Mouse (Mus musculus): Measurements from ENCODE around the gene Atp1b1. TPM values are rescaled to one million over a fixed set of nuclear protein-coding genes. Genes with fewer than 3 reads are reported as not detected.

The Atp1b1 gene
- polyA plus RNA-seq, 1 experiment from 2014 or later: 12.6 TPM

- no peak overlapping the region for H3K9ac ChIP-seq
- H3K4me1 ChIP-seq: peaks cover 6% of the 10 kb centered on the region
- ATAC-seq (ENCODE audit: insufficient number of reproducible peaks, insufficient read depth, low FRiP score, low TSS enrichment): no peak
- H3K4me3 ChIP-seq: no peak overlapping the region
- H3K36me3 ChIP-seq: no peaks in the 10 kb centered on the region
- H3K27ac ChIP-seq: no peak overlapping the region
- peaks cover 45% of the 10 kb centered on the region for H3K27me3 ChIP-seq
- no peak overlapping the region for H3K4me2 ChIP-seq (replicated peaks)
- 72% methylated on average over 13 of the region's 13 CpGs for WGBS
- no peaks in the 10 kb centered on the region for H3K9me3 ChIP-seq
Measured at GRCm38 (mm10) chr1:164460921-164461697, 3.0 kb upstream of the Atp1b1 start.

- Histone ChIP-seq H3K4me2 (replicated peaks) (peak overlapping the region; percentile 89), H3K36me3 (no peaks in the 10 kb centered on the region), H3K27me3 (peaks cover 54% of the 10 kb centered on the region), H3K4me1 (peaks cover 15% of the 10 kb centered on the region), H3K9me3 (no peaks in the 10 kb centered on the region), H3K4me3 (peak overlapping the region; percentile 56; the same call in 1 of the 2 replicates), H3K27ac (no peak overlapping the region), H3K9ac (no peak overlapping the region)
- 56% methylated on average over 12 of the region's 12 CpGs for WGBS
- ATAC-seq (ENCODE audit: insufficient number of reproducible peaks, insufficient read depth, low FRiP score, low TSS enrichment): no peak
Measured at GRCm38 (mm10) chr1:164459127-164459905, 1.2 kb upstream of the Atp1b1 start.

GRCm38 (mm10) chr1:164458621-164459051, 481 bp upstream of the Atp1b1 start:
- H3K9ac ChIP-seq: no peak overlapping the region
- peaks cover 17% of the 10 kb centered on the region for H3K4me1 ChIP-seq

GRCm38 (mm10) chr1:164457531-164458244, 467 bp downstream of the Atp1b1 start:
- peaks cover 57% of the 10 kb centered on the region for H3K27me3 ChIP-seq
- H3K9me3 ChIP-seq: no peaks in the 10 kb centered on the region
- H3K9ac ChIP-seq: peak overlapping the region; percentile 43
- peaks cover 17% of the 10 kb centered on the region for H3K4me1 ChIP-seq
- H3K4me3 ChIP-seq: peak overlapping the region; percentile 56
- under 1% methylated on average over 76 of the region's 76 CpGs for WGBS
- peak; percentile 79 for ATAC-seq (ENCODE audit: insufficient number of reproducible peaks, insufficient read depth, low FRiP score, low TSS enrichment)
- H3K4me2 ChIP-seq (replicated peaks): peak overlapping the region; percentile 89
- H3K27ac ChIP-seq: 0 out of 2 replicates have a peak overlapping the region, but pooled peaks have one; percentile 41
- H3K36me3 ChIP-seq: no peaks in the 10 kb centered on the region

More at GRCm38 (mm10) chr1:164458621-164459051, 481 bp upstream of the Atp1b1 start:
- Histone ChIP-seq H3K27ac (no peak overlapping the region), H3K36me3 (no peaks in the 10 kb centered on the region), H3K27me3 (peaks cover 57% of the 10 kb centered on the region), H3K9me3 (no peaks in the 10 kb centered on the region), H3K4me2 (replicated peaks) (peak overlapping the region; percentile 89), H3K4me3 (peak overlapping the region; percentile 56)
- WGBS: 2% methylated on average over 22 of the region's 22 CpGs
- ATAC-seq (ENCODE audit: insufficient number of reproducible peaks, insufficient read depth, low FRiP score, low TSS enrichment): no peak; the same call in none of the 2 replicates

GRCm38 (mm10) chr1:164456731-164457130, 1.4 kb downstream of the Atp1b1 start:
- H3K4me2 ChIP-seq (replicated peaks): peak overlapping the region; percentile 89
- peak overlapping the region; percentile 56 for H3K4me3 ChIP-seq
- H3K9ac ChIP-seq: no peak overlapping the region
- ATAC-seq (ENCODE audit: insufficient number of reproducible peaks, insufficient read depth, low FRiP score, low TSS enrichment): no peak
- H3K9me3 ChIP-seq: no peaks in the 10 kb centered on the region
- peaks cover 17% of the 10 kb centered on the region for H3K4me1 ChIP-seq
- no peak overlapping the region for H3K27ac ChIP-seq
- no peaks in the 10 kb centered on the region for H3K36me3 ChIP-seq
- H3K27me3 ChIP-seq: peaks cover 55% of the 10 kb centered on the region
- WGBS: 10% methylated on average over 8 of the region's 8 CpGs

- peaks cover 48% of the 10 kb centered on the region for H3K27me3 ChIP-seq
- no peaks in the 10 kb centered on the region for H3K36me3 ChIP-seq
- H3K4me2 ChIP-seq (replicated peaks): peak overlapping the region; percentile 89; the same call in 1 of the 2 replicates
- H3K9ac ChIP-seq: no peak overlapping the region
- no peaks in the 10 kb centered on the region for H3K9me3 ChIP-seq
- WGBS: 23% methylated on average over 6 of the region's 6 CpGs
- no peak for ATAC-seq (ENCODE audit: insufficient number of reproducible peaks, insufficient read depth, low FRiP score, low TSS enrichment)
- peaks cover 17% of the 10 kb centered on the region for H3K4me1 ChIP-seq
- peak overlapping the region; percentile 56; the same call in 1 of the 2 replicates for H3K4me3 ChIP-seq
- no peak overlapping the region for H3K27ac ChIP-seq
Measured at GRCm38 (mm10) chr1:164456065-164456464, 2.1 kb downstream of the Atp1b1 start.

GRCm38 (mm10) chr1:164455614-164456013, 2.5 kb downstream of the Atp1b1 start:
- ATAC-seq (ENCODE audit: insufficient number of reproducible peaks, insufficient read depth, low FRiP score, low TSS enrichment): no peak
- H3K27ac ChIP-seq: no peak overlapping the region
- peaks cover 17% of the 10 kb centered on the region for H3K4me1 ChIP-seq
- no peak overlapping the region for H3K4me3 ChIP-seq
- WGBS: 68% methylated on average over 7 of the region's 7 CpGs
- peaks cover 45% of the 10 kb centered on the region for H3K27me3 ChIP-seq
- H3K9ac ChIP-seq: no peak overlapping the region
- H3K36me3 ChIP-seq: no peaks in the 10 kb centered on the region
- H3K9me3 ChIP-seq: no peaks in the 10 kb centered on the region
- H3K4me2 ChIP-seq (replicated peaks): peak overlapping the region; percentile 89; the same call in 1 of the 2 replicates

GRCm38 (mm10) chr1:164454747-164455400, 3.3 kb downstream of the Atp1b1 start:
- Histone ChIP-seq H3K9ac (no peak overlapping the region), H3K4me2 (replicated peaks) (peak overlapping the region; percentile 35), H3K36me3 (no peaks in the 10 kb centered on the region), H3K4me1 (peaks cover 17% of the 10 kb centered on the region), H3K4me3 (0 out of 2 replicates have a peak overlapping the region, but pooled peaks have one; percentile 4), H3K27ac (no peak overlapping the region), H3K27me3 (peaks cover 40% of the 10 kb centered on the region), H3K9me3 (no peaks in the 10 kb centered on the region)
- 35% methylated on average over 14 of the region's 14 CpGs for WGBS
- no peak for ATAC-seq (ENCODE audit: insufficient number of reproducible peaks, insufficient read depth, low FRiP score, low TSS enrichment)

- H3K27ac ChIP-seq: no peak overlapping the region
- WGBS: 81% methylated on average over 5 of the region's 5 CpGs
- H3K4me1 ChIP-seq: peaks cover 17% of the 10 kb centered on the region
- H3K9me3 ChIP-seq: no peaks in the 10 kb centered on the region
- H3K4me3 ChIP-seq: no peak overlapping the region
- peaks cover 28% of the 10 kb centered on the region for H3K27me3 ChIP-seq
- H3K4me2 ChIP-seq (replicated peaks): no peak overlapping the region
- H3K9ac ChIP-seq: no peak overlapping the region
- no peaks in the 10 kb centered on the region for H3K36me3 ChIP-seq
- ATAC-seq (ENCODE audit: insufficient number of reproducible peaks, insufficient read depth, low FRiP score, low TSS enrichment): no peak
Measured at GRCm38 (mm10) chr1:164453739-164454138, 4.4 kb downstream of the Atp1b1 start.

- Histone ChIP-seq H3K27ac (no peak overlapping the region), H3K36me3 (no peaks in the 10 kb centered on the region), H3K27me3 (peaks cover 22% of the 10 kb centered on the region), H3K4me1 (peaks cover 17% of the 10 kb centered on the region), H3K4me2 (replicated peaks) (no peak overlapping the region), H3K9ac (no peak overlapping the region), H3K4me3 (no peak overlapping the region), H3K9me3 (no peaks in the 10 kb centered on the region)
- 94% methylated on average over 8 of the region's 8 CpGs for WGBS
- no peak for ATAC-seq (ENCODE audit: insufficient number of reproducible peaks, insufficient read depth, low FRiP score, low TSS enrichment)
Measured at GRCm38 (mm10) chr1:164453146-164453545, 5.0 kb downstream of the Atp1b1 start.

- Histone ChIP-seq H3K27ac (no peak overlapping the region), H3K4me2 (replicated peaks) (no peak overlapping the region), H3K36me3 (no peaks in the 10 kb centered on the region), H3K9me3 (no peaks in the 10 kb centered on the region), H3K4me3 (no peak overlapping the region), H3K27me3 (peaks cover 22% of the 10 kb centered on the region), H3K4me1 (peaks cover 17% of the 10 kb centered on the region), H3K9ac (no peak overlapping the region)
- WGBS: 84% methylated on average over 6 of the region's 6 CpGs
- ATAC-seq (ENCODE audit: insufficient number of reproducible peaks, insufficient read depth, low FRiP score, low TSS enrichment): no peak
Measured at GRCm38 (mm10) chr1:164452580-164452979, 5.6 kb downstream of the Atp1b1 start.
